Comparison of ENCODE assay signal across 8 mouse cellular contexts in the genomic region with DNA sequence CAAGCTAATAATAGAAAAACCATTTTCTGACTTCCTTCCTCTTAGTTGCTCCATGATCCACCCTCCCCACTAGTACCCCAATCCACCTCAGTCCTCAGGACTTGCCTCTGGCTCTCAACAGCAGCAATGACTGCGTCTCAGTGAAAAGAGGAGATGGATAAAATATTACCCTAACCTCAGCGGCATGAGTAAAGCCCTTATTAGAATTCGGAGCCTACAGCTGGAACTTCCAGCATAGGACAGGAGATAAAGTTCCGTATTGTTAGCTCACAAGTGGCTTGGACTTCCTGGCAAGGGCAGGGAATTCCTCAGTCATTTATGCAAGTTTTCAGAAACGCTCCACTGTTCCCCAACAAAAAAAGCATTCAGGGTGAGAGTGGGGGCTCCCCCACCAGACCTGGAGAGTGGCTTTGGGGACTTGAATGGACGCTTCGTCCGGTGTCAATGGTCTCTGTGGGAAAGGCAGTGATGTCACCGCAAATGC.
DNase-seq lines count a peak whose midpoint lies in the region; ATAC-seq lines count a peak whose summit lies in the region.

No protein-coding gene starts in this region.

- no peaks in the 10 kb centered on the region for H3K36me3 ChIP-seq in forebrain, embryonic 15.5 days
- no peaks in the 10 kb centered on the region for H3K36me3 ChIP-seq in hindbrain, embryonic 13.5 days
- no peaks in the 10 kb centered on the region for H3K36me3 ChIP-seq in midbrain, embryonic 16.5 days (ENCODE audit: control insufficient read depth, insufficient read depth, low read length)

- 4% methylated on average over 9 of the region's 9 CpGs for WGBS in forebrain, embryonic 15.5 days
- 18% methylated on average over 9 of the region's 9 CpGs for WGBS in hindbrain, embryonic 13.5 days
- 10% methylated on average over 9 of the region's 9 CpGs for WGBS in midbrain, embryonic 16.5 days

- no peaks in the 10 kb centered on the region for H3K27me3 ChIP-seq in forebrain, embryonic 15.5 days
- H3K27me3 ChIP-seq in hindbrain, embryonic 13.5 days: no peaks in the 10 kb centered on the region
- H3K27me3 ChIP-seq in midbrain, embryonic 16.5 days (ENCODE audit: control insufficient read depth, insufficient read depth, low read depth, low read length): no peaks in the 10 kb centered on the region

- H3K9ac ChIP-seq in forebrain, embryonic 15.5 days (replicated peaks): no peak overlapping the region
- H3K9ac ChIP-seq in hindbrain, embryonic 13.5 days: no peak overlapping the region
- no peak overlapping the region for H3K9ac ChIP-seq in midbrain, embryonic 16.5 days (ENCODE audit: low read depth, low read length)

- peaks cover 27% of the 10 kb centered on the region for H3K4me1 ChIP-seq in forebrain, embryonic 15.5 days
- H3K4me1 ChIP-seq in hindbrain, embryonic 13.5 days (replicated peaks): peaks cover 22% of the 10 kb centered on the region
- peaks cover 6% of the 10 kb centered on the region for H3K4me1 ChIP-seq in midbrain, embryonic 16.5 days (ENCODE audit: control insufficient read depth, insufficient read depth, low read length)

- DNase-seq in retina, postnatal 1 day: peak; percentile 26
- no peak for DNase-seq in retina, embryonic 14.5 days (ENCODE audit: low spot score)
- DNase-seq in thymus, postnatal 0 days (ENCODE audit: low spot score): no peak
- DNase-seq in cerebellum, adult 8-10 months: no peak
- DNase-seq in spleen, postnatal 36 days (ENCODE audit: low spot score in 2 of 2): no peak

- no peak overlapping the region for H3K4me3 ChIP-seq in forebrain, embryonic 15.5 days
- H3K4me3 ChIP-seq in hindbrain, embryonic 13.5 days: no peak overlapping the region
- no peak overlapping the region for H3K4me3 ChIP-seq in midbrain, embryonic 16.5 days (ENCODE audit: low read depth, low read length)

- no peaks in the 10 kb centered on the region for H3K9me3 ChIP-seq in forebrain, embryonic 15.5 days
- H3K9me3 ChIP-seq in hindbrain, embryonic 13.5 days: no peaks in the 10 kb centered on the region
- H3K9me3 ChIP-seq in midbrain, embryonic 16.5 days (replicated peaks; ENCODE audit: control insufficient read depth, low read length, poor library complexity, severe bottlenecking): no peaks in the 10 kb centered on the region

- peak; percentile 89 for ATAC-seq in forebrain, embryonic 15.5 days (replicated peaks)
- ATAC-seq in hindbrain, embryonic 13.5 days (ENCODE audit: low FRiP score): peak; percentile 91
- peak; percentile 85 for ATAC-seq in midbrain, embryonic 16.5 days

- H3K4me2 ChIP-seq in forebrain, embryonic 15.5 days (replicated peaks): no peak overlapping the region
- no peak overlapping the region for H3K4me2 ChIP-seq in hindbrain, embryonic 13.5 days
- no peak overlapping the region for H3K4me2 ChIP-seq in midbrain, embryonic 16.5 days (ENCODE audit: low read length)

- peak overlapping the region; percentile 82 for H3K27ac ChIP-seq in forebrain, embryonic 15.5 days (replicated peaks)
- peak overlapping the region; percentile 85 for H3K27ac ChIP-seq in hindbrain, embryonic 13.5 days
- H3K27ac ChIP-seq in midbrain, embryonic 16.5 days (ENCODE audit: low read length): peak overlapping the region; percentile 78
